In the genomic region with DNA sequence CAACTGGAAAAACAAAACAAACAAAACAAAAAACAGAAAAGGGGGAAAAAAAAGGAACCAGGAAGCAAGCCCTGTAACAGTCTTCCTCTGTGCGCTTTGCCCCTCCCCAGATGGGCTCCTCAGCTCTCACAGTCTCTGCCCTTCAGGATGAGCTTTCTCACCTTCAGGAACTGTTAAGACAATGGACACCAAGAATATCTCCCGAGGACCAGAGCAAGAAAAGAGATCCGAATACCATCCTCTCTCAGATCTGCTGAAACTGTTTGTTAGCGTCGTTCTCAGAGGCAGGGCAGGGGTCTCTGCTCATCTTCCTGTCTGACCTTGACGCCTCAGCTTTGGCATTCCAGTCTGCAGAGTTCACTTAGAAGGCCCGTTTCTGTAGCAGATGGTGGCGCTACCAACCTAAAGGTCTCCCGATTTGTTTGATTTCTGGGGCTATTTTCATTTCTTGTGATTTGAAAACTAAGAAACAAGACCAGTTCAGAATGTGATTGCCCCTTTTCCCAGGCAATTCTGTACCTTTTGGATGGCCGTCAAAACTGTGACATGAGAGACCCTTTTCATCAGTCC, we compare ENCODE assay signal across 8 mouse cellular contexts. TPM values are rescaled to one million over a fixed set of nuclear protein-coding genes. Genes with fewer than 3 reads are reported as not detected.
DNase-seq lines count a peak whose midpoint lies in the region; ATAC-seq and TF ChIP-seq lines count a peak whose summit lies in the region.

No protein-coding gene starts in this region.

- no peak for TF ChIP-seq EP300 in heart, adult 2 months (IDR thresholded peaks at IDR 0.05; ENCODE audit: insufficient read depth, low read depth, low read length)

- H3K4me3 ChIP-seq in heart, adult 2 months: peak overlapping the region; percentile 96
- H3K4me3 ChIP-seq in hindbrain, embryonic 11.5 days (ENCODE audit: low read depth, low read length): peak overlapping the region; percentile 93
- H3K4me3 ChIP-seq in midbrain, embryonic 14.5 days (replicated peaks; ENCODE audit: low read depth, low read length): peak overlapping the region; percentile 92

- no peak for TF ChIP-seq POLR2A in heart, adult 2 months (IDR thresholded peaks at IDR 0.05; ENCODE audit: insufficient read depth, low read depth, low read length)

- DNase-seq in heart, adult 2 months: no peak
- DNase-seq in heart, postnatal 25 days (ENCODE audit: low spot score): no peak
- peak; percentile 39 for DNase-seq in ES-CJ7 (ENCODE audit: low read depth, low spot score)
- no peak for DNase-seq in hindbrain, embryonic 11.5 days (ENCODE audit: low spot score)
- DNase-seq in midbrain, embryonic 14.5 days: no peak
- DNase-seq in Muller cell, postnatal 12 days (ENCODE audit: inconsistent ontology term): no peak
- DNase-seq in spleen, adult 18-20 months: no peak
- DNase-seq in cerebellum, postnatal 10 days: no peak

- 39% methylated on average over 10 of the region's 10 CpGs for WGBS in heart, adult 2 months
- 71% methylated on average over 10 of the region's 10 CpGs for WGBS in hindbrain, embryonic 11.5 days
- 83% methylated on average over 10 of the region's 10 CpGs for WGBS in midbrain, embryonic 14.5 days

- H3K4me1 ChIP-seq in heart, adult 2 months (ENCODE audit: control insufficient read depth, insufficient read depth, low read length): peaks cover 9% of the 10 kb centered on the region
- peaks cover 4% of the 10 kb centered on the region; the same call in 1 of the 2 replicates for H3K4me1 ChIP-seq in hindbrain, embryonic 11.5 days (replicated peaks; ENCODE audit: control insufficient read depth, insufficient read depth, low read length)
- peaks cover 21% of the 10 kb centered on the region for H3K4me1 ChIP-seq in midbrain, embryonic 14.5 days (ENCODE audit: control insufficient read depth, insufficient read depth, low read length)

- ATAC-seq in hindbrain, embryonic 11.5 days (ENCODE audit: low FRiP score): no peak
- no peak for ATAC-seq in midbrain, embryonic 14.5 days (ENCODE audit: low FRiP score, low TSS enrichment)

- peak overlapping the region; percentile 96 for H3K27ac ChIP-seq in heart, adult 2 months
- H3K27ac ChIP-seq in hindbrain, embryonic 11.5 days (ENCODE audit: low read depth, low read length): 0 out of 2 replicates have a peak overlapping the region, but pooled peaks have one; percentile 97
- H3K27ac ChIP-seq in midbrain, embryonic 14.5 days (replicated peaks; ENCODE audit: low read depth, low read length): peak overlapping the region; percentile 96; the same call in 1 of the 2 replicates

- H3K4me2 ChIP-seq in hindbrain, embryonic 11.5 days (replicated peaks; ENCODE audit: low read depth, low read length): peak overlapping the region; percentile 76
- H3K4me2 ChIP-seq in midbrain, embryonic 14.5 days (ENCODE audit: low read length): peak overlapping the region; percentile 94

- no peaks in the 10 kb centered on the region; the same call in 1 of the 2 replicates for H3K79me2 ChIP-seq in heart, adult 2 months (replicated peaks; ENCODE audit: control insufficient read depth, insufficient read depth, low read length)

- H3K9me3 ChIP-seq in hindbrain, embryonic 11.5 days (ENCODE audit: control insufficient read depth, low read length): no peaks in the 10 kb centered on the region
- no peaks in the 10 kb centered on the region for H3K9me3 ChIP-seq in midbrain, embryonic 14.5 days (ENCODE audit: control insufficient read depth, low read length)

- TF ChIP-seq CTCF in heart, adult 2 months (IDR thresholded peaks at IDR 0.05): no peak

- intact Hi-C loops in heart, adult 2 months (cut with DNase I): no loop called here
- intact Hi-C loops in heart, postnatal 25 days (cut with DNase I): loop anchor here (2.0 kb wide), 1 partner anchor 48 kb away; a partner anchor contains a TSS

- no peaks in the 10 kb centered on the region for H3K27me3 ChIP-seq in heart, adult 2 months (ENCODE audit: control insufficient read depth, insufficient read depth, low read length)
- H3K27me3 ChIP-seq in hindbrain, embryonic 11.5 days (ENCODE audit: control insufficient read depth, insufficient read depth, low read length): no peaks in the 10 kb centered on the region
- no peaks in the 10 kb centered on the region for H3K27me3 ChIP-seq in midbrain, embryonic 14.5 days (ENCODE audit: control insufficient read depth, insufficient read depth, low read length)

- H3K36me3 ChIP-seq in heart, adult 2 months (ENCODE audit: control insufficient read depth, insufficient read depth, low read length): peaks cover 12% of the 10 kb centered on the region
- H3K36me3 ChIP-seq in hindbrain, embryonic 11.5 days (ENCODE audit: control insufficient read depth, insufficient read depth, low read length): peaks cover 6% of the 10 kb centered on the region; the same call in 1 of the 2 replicates
- peaks cover 22% of the 10 kb centered on the region for H3K36me3 ChIP-seq in midbrain, embryonic 14.5 days (ENCODE audit: control insufficient read depth, insufficient read depth, low read length)

- peak overlapping the region; percentile 91; the same call in 1 of the 2 replicates for H3K9ac ChIP-seq in heart, adult 2 months (ENCODE audit: low read depth, low read length)
- H3K9ac ChIP-seq in hindbrain, embryonic 11.5 days (ENCODE audit: low read depth, low read length): peak overlapping the region; percentile 94; the same call in 1 of the 2 replicates
- peak overlapping the region; percentile 76; the same call in 1 of the 2 replicates for H3K9ac ChIP-seq in midbrain, embryonic 14.5 days (replicated peaks; ENCODE audit: low read length)

RNA-seq across cellular contexts. Expression of a gene that starts 1.1 kb away (rescaled TPM):
- total RNA-seq in heart, adult 2 months (2021): 10 to 100 TPM; 15.7 to 16.5 TPM
- 19.2 and 23.0 TPM in 2 replicates for polyA plus RNA-seq in heart, adult 2 months (2012; rRNA removed)
- 10 to 100 TPM; 16.9 to 17.2 TPM for total RNA-seq in heart, postnatal 25 days (2021)
- polyA plus RNA-seq in hindbrain, embryonic 11.5 days (2014; fragmentation: Nextera tagmentation; extraction: Ambion mirVana): 187 and 199 TPM in 2 replicates
- 146 and 148 TPM in 2 replicates for polyA plus RNA-seq in midbrain, embryonic 14.5 days (2014; fragmentation: Nextera tagmentation; extraction: Ambion mirVana)

RNA-seq across cellular contexts. Expression of a gene that starts 9.3 kb away (rescaled TPM):
- 1 to 10 TPM; 2.1 to 3.5 TPM for total RNA-seq in heart, adult 2 months (2021)
- 5.5 and 11.7 TPM in 2 replicates for polyA plus RNA-seq in heart, adult 2 months (2012; rRNA removed)
- 1 to 10 TPM; 3.2 TPM for total RNA-seq in heart, postnatal 25 days (2021)
- polyA plus RNA-seq in hindbrain, embryonic 11.5 days (2014; fragmentation: Nextera tagmentation; extraction: Ambion mirVana): 14.1 and 16.0 TPM in 2 replicates
- polyA plus RNA-seq in midbrain, embryonic 14.5 days (2014; fragmentation: Nextera tagmentation; extraction: Ambion mirVana): 6.1 and 11.8 TPM in 2 replicates

RNA-seq across cellular contexts. Expression of a gene that starts 9.9 kb away (rescaled TPM):
- 1 to 10 TPM; 3.4 to 5.4 TPM for total RNA-seq in heart, adult 2 months (2021)
- polyA plus RNA-seq in heart, adult 2 months (2012; rRNA removed): 4.5 and 5.7 TPM in 2 replicates
- total RNA-seq in heart, postnatal 25 days (2021): 1 to 10 TPM; 5.0 to 6.5 TPM
- polyA plus RNA-seq in hindbrain, embryonic 11.5 days (2014; fragmentation: Nextera tagmentation; extraction: Ambion mirVana): 10.8 and 13.0 TPM in 2 replicates
- polyA plus RNA-seq in midbrain, embryonic 14.5 days (2014; fragmentation: Nextera tagmentation; extraction: Ambion mirVana): 91.6 and 120 TPM in 2 replicates

RNA-seq across cellular contexts. Expression of a gene that starts 48.4 kb away (rescaled TPM):
- total RNA-seq in heart, adult 2 months (2021): 10 to 100 TPM; 22.6 to 28.7 TPM
- polyA plus RNA-seq in heart, adult 2 months (2012; rRNA removed): 22.3 and 36.0 TPM in 2 replicates
- 10 to 100 TPM; 19.3 to 22.2 TPM for total RNA-seq in heart, postnatal 25 days (2021)
- 73.3 and 77.6 TPM in 2 replicates for polyA plus RNA-seq in hindbrain, embryonic 11.5 days (2014; fragmentation: Nextera tagmentation; extraction: Ambion mirVana)
- polyA plus RNA-seq in midbrain, embryonic 14.5 days (2014; fragmentation: Nextera tagmentation; extraction: Ambion mirVana): 63.0 and 69.6 TPM in 2 replicates

RNA-seq across cellular contexts. Expression of a gene that starts 48.6 kb away (rescaled TPM):
- 1 to 10 TPM; 1.9 to 2.0 TPM for total RNA-seq in heart, adult 2 months (2021)
- polyA plus RNA-seq in heart, adult 2 months (2012; rRNA removed): 0.35 TPM in 1 of 2 replicates, not detected in the other
- total RNA-seq in heart, postnatal 25 days (2021): 1 to 10 TPM; 3.0 to 3.4 TPM
- polyA plus RNA-seq in hindbrain, embryonic 11.5 days (2014; fragmentation: Nextera tagmentation; extraction: Ambion mirVana): 1.4 and 3.0 TPM in 2 replicates
- not detected in 2 replicates for polyA plus RNA-seq in midbrain, embryonic 14.5 days (2014; fragmentation: Nextera tagmentation; extraction: Ambion mirVana)
